Mouse (Mus musculus): ENCODE data around the gene Gtf2ird1. TPM values are rescaled to one million over a fixed set of nuclear protein-coding genes. Genes with fewer than 3 reads are reported as not detected.
"Not testable (repeated sequence)": the region's sequence is repeated elsewhere in the genome, so short reads cannot be mapped to it uniquely, and the experiment has no call there.

The Gtf2ird1 gene
- polyA plus RNA-seq, 3 experiments from 2014 or later = 3.5 to 12.4 (median 5.7) TPM

DNA sequence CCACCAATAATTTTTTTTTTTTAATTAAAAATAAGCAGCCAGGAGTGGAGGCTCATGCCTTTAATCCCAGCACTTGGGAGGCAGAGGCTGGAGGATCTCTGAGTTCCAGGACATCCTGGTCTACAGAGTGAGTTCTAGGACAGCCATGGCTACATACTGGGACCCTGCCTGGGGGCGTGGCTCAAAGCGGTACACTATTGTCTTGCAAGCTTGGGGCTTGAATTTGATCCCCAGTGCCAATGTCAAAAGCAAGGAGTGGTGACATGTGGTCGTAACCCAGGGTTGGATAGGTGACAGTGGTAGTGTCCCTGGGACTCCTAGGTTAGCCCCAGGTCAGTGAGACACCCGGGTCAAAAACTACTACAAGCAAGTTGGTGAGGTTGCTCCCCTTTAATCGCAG, 114.8 kb downstream of the Gtf2ird1 start:
- ATAC-seq = no peak

DNA sequence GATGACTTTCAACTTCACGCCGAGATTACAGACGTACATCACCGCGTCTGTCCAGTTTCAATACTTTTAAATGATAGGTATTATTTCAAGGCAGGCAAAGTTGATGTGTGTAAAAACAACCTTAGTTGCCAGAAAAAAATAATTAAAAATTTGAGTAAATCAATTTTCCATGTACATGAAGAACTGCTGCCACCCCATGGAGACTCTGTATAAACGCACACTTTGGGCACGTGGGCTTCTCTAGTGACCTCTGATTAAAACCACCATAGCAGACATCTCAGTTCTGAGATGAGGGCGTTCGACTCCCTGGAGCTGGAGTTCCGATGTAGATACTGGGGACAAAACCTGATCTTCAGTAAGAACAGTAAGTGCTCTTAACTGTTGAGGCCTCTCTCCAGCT, 115.2 kb downstream of the Gtf2ird1 start:
- ATAC-seq = peak; percentile 83

GRCm38 (mm10) chr5:134340101-134340522, 116.4 kb downstream of the Gtf2ird1 start:
- ATAC-seq = no peak

GRCm38 (mm10) chr5:134337012-134337411, 119.5 kb downstream of the Gtf2ird1 start:
- ATAC-seq = not testable (repeated sequence)

DNA sequence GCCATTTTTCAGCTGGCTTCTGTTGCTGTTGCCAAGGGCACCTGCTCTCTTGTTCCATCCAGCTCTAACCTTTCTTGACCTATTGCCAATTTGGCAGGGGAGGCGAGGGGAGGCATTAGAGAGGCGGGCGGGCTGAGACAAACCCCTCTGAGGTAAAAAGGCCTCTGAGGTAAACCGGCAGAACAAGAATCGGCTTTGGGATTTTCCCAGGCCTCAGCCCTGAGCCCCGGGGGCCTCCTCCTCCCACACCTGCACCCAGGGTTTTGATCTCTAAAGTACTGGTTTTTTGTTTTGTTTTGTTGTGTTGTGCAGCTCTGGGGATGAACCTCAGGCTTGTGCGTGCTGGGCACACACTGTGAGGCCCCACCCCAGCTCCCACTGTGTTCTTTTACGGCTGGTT, 123.8 kb downstream of the Gtf2ird1 start:
- ATAC-seq = peak; percentile 70

GRCm38 (mm10) chr5:134330082-134330481, 126.4 kb downstream of the Gtf2ird1 start:
- ATAC-seq = peak; percentile 90

DNA sequence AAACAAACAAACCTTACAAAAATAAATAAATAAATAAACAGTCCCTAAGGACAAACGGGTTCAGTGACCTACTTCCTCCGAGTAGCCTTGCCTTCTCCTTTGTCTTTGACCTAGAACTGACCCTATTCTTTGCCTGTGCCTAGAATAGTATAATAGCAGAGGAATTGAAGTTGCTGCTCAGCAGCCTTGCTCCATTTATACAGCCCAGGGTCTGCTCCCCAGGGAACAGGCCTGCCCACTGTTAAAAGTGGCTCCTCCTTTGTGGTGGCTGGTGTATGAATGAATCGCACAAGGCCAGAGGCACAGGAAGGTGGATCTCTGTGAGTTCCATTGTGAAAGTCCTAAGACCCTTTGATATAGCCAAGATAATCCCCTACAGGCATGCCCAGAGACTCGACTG, 127.2 kb downstream of the Gtf2ird1 start:
- ATAC-seq = no peak

- ATAC-seq = no peak
These were observed 128.0 kb downstream of the Gtf2ird1 start for GRCm38 (mm10) chr5:134328482-134329001.

DNA sequence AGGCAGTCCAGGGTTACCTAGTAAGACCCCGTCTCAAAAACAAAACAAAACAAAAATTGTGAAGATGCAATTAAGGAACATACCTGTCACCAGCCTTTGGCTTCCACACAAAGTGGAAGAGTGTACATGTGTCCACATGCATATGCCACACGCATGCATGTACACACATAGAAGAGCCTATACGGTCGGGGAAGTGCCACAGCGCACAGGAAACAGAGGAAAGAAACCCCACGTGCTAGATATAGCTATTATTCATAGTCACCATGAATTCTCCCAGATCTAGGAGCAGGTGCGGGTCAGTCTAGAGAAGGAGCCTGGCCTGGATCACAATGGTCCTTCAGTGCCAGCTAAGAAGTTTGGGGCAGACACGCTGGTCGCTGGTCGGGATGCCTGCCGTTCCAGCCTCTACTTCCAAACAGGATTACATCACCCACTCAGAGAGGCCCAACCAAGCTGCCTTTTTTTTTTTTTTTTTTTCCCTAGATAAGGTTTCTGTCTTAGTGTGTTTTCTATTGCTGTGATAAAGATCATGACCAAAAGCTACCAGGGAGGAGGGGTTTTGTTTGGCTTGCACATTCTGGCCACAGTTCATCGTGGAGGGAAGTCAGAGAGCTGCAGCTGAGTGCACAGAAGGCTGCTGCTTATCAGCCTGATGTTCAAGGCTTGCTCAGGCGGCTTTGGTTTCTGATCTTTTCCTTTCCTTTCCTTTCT, 130.5 kb downstream of the Gtf2ird1 start:
- peak; percentile 21 for ATAC-seq

- ATAC-seq = peak; percentile 19
These were observed 132.6 kb downstream of the Gtf2ird1 start for GRCm38 (mm10) chr5:134323869-134324268.

DNA sequence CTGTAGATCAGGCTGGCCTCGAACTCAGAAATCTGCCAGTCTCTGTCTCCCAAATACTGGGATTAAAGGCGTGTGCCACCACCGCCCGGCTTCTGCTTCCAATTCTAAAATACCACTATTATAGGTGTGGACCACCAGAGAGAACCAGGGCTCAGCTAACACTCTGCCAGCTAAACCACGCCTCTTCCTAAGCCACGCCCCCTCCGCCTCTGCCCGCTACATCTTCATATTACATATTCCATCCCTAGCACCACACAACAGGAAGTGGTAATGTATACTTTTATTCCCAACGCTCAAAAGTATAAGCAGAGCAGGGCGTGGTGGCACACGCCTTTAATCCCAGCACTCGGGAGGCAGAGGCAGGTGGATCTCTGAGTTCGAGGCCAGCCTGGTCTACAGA, 133.2 kb downstream of the Gtf2ird1 start:
- ATAC-seq = peak; percentile 71

GRCm38 (mm10) chr5:134322355-134322754, 134.2 kb downstream of the Gtf2ird1 start:
- no peak for ATAC-seq

DNA sequence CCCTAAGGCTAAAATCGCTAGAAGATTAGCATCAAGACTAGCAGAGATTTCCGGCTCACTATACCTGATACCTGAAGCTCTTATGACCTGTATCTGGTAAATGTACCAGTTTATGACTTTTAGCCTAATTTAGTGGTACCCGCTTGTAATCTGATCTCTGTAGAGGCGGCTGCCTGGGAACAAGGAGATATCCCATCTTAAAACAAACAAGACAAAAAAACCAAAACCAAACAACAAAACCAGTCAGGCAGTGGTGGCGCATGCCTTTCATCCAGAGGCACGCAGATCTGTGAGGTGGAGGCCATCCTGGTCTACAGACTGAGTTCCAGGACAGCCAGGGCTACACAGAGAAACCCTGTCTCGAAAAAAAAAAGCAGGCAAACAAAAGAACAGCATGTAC, 134.8 kb downstream of the Gtf2ird1 start:
- ATAC-seq = no peak

DNA sequence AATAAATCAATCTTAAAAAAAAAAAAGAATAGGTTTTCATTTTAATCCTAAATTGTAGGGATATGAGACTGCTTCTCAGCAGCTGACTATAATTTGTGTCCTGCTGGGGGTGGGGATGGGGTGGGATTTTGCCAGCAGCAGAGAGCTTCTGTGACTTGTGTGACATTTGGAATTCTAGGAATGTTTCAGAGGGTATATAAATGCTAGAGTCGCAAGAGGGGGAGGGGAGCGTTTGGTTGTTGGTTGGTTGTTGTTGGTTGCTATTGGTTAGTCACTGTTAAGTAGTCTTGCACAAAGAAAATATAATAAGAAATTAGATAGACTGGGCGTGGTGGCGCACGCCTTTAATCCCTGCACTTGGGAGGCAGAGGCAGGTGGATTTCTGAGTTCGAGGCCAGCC, 137.6 kb downstream of the Gtf2ird1 start:
- no peak for ATAC-seq

DNA sequence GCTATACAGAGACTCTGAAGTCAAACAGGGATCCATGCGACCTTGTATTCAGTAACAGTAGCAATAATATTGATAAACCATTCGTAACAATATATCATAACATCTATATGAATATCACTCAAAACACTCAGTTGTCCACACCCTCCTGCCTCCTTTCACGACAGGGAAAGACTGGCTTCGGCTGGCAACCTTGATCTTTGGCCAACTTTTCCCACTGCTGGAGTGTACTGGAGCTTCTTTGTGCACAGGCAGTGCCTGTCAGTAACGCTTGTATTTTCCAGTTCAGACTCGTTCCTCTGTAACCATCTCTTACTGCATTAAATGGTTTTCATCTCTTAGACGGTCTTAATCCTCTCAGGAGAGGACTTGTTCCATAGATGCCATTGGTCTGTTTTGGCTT, 139.8 kb downstream of the Gtf2ird1 start:
- ATAC-seq = no peak

GRCm38 (mm10) chr5:134315623-134316350, 140.7 kb downstream of the Gtf2ird1 start:
- no peak for ATAC-seq

GRCm38 (mm10) chr5:134314688-134315622, 141.6 kb downstream of the Gtf2ird1 start, which contains the start of gene Gtf2i:
Gtf2i (minus strand) TSS chr5:134314760.
- ATAC-seq = peak; percentile 85

- peak; percentile 11 for ATAC-seq
These were observed 142.3 kb downstream of the Gtf2ird1 start for GRCm38 (mm10) chr5:134314068-134314674.

DNA sequence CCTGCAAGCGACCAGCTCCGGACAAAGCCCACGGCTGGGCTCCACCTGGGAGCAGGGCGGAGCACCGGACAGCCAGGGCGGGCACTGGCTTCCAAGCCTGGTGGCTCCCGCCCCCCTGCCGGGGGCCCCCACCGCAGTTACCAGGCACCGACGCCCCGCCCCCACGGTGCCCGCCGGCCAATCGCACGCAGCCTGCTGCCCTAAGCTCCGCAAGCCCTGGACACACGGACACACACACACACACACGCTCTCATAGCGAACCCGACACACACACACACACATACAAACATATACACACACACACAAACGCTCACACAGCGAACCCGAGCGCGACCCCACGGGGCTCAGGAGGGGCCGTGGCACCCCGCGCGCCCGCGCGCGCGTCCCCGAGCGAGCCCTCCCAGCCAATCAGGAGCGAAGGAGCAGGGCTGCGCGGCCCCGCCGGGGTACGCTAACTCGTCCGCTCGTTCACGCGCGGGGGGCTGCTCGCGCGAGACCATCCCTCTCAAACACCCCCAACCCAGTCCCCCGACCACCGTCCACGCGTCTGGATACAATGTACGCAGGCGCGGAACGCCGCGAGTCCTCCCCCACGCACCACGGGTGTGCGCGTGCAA, 143.0 kb downstream of the Gtf2ird1 start:
- peak; percentile 52 for ATAC-seq

DNA sequence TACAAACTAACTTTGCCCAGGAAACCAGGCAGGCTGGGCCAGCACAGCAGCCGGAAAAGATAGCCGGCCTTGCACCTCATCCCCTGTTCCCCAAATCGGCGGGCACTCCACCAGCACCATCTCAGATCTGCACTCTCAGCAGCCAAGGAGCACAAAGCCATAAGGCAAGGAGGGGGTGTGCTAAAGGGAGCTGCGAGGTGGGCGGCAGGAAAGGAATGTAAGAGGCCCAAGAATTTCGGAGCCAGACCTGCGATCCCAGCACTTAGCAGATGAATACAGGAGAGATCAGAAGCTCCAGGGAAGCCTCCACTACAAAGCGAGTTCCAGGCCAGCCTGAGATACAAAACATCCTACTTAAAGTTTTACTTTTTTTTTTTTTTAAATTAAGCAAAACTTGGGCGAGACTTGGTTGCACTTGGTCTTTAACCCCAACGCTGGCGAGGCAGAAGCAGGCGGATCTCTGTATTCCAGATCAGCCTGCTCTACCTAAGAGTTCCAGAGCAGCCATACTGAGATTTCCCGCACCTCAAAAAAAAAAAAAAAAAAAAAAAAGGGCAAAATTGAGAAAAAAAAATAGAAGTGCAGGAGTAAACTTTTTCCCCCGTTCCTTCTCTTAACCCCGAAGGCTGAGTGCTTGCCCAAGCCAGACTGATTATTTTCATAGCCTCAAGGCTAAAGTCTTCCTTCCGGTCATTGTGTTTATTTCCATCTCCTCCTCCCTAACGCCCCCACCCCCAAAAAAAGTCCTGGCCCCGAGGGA, 143.6 kb downstream of the Gtf2ird1 start:
- no peak for ATAC-seq

GRCm38 (mm10) chr5:134311894-134312411, 144.6 kb downstream of the Gtf2ird1 start:
- ATAC-seq = no peak

All from inflammation-experienced regulatory T-cells, adult 6 months (primary cell).